Mouse (Mus musculus) stomach, embryonic 16.5 days (tissue): ENCODE results near the gene Csnk1g1. TPM values are rescaled to one million over a fixed set of nuclear protein-coding genes. Genes with fewer than 3 reads are reported as not detected.

Experiments
- ATAC-seq: fragments of 200-750 bp; cut with Nextera tagmentation; 2 replicates; pipeline ENCODE4 v1.8.0; 2017; ENCODE audit warnings: moderate number of reproducible peaks, moderate TSS enrichment; ENCODE audit not compliant: insufficient read depth, low FRiP score
- H3K27ac ChIP-seq: fragments of 300-500 bp; sonication (generic); 2 replicates; pipeline ENCODE4 v1.5.1; 2014; ENCODE audit warnings: low read length
- H3K27me3 ChIP-seq: fragments of 300-500 bp; sonication (generic); 2 replicates; pipeline ENCODE4 v1.6.1; 2014; ENCODE audit warnings: low read length, control low read depth, mixed read lengths; ENCODE audit not compliant: control insufficient read depth, insufficient read depth
- H3K36me3 ChIP-seq: fragments of 300-500 bp; sonication (generic); 2 replicates; pipeline ENCODE4 v1.6.1; 2014; ENCODE audit warnings: low read length; ENCODE audit not compliant: control insufficient read depth, insufficient read depth
- H3K4me1 ChIP-seq: fragments of 300-500 bp; sonication (generic); 2 replicates; pipeline ENCODE4 v1.6.1; 2014; ENCODE audit warnings: low read length, control low read depth, mixed read lengths; ENCODE audit not compliant: control insufficient read depth, insufficient read depth
- H3K4me2 ChIP-seq: fragments of 300-500 bp; sonication (generic); 2 replicates; pipeline ENCODE4 v1.6.1; 2014; ENCODE audit warnings: low read depth, low read length, mixed read lengths
- H3K4me3 ChIP-seq: fragments of 300-500 bp; sonication (generic); replicated peaks from 2 replicates; pipeline ENCODE4 v1.5.1; 2014; ENCODE audit warnings: mild to moderate bottlenecking, low read length
- H3K9ac ChIP-seq: fragments of 300-500 bp; sonication (generic); 2 replicates; pipeline ENCODE4 v1.6.1; 2014; ENCODE audit warnings: low read length
- H3K9me3 ChIP-seq: fragments of 300-500 bp; sonication (generic); replicated peaks from 2 replicates; pipeline ENCODE4 v1.6.1; 2016; ENCODE audit warnings: low read length, control low read depth; ENCODE audit not compliant: control insufficient read depth
- WGBS: fragments of 180-500 bp; shearing (Covaris S2); extraction: QIAGEN DNeasy Blood & Tissue Kit; methylation state at CpG from one replicate; pipeline ENCODE4 v1.1.7; 2014; 5-methylcytosine and 5-hydroxymethylcytosine counted together
- polyA plus RNA-seq: library from polyadenylated mRNA; unstranded; fragments of >200 nt; fragmentation: Nextera tagmentation; extraction: Ambion mirVana; gene quantifications from 2 replicates; pipeline ENCODE4 v1.2.1, GENCODE M21; 2015

Gene Csnk1g1
- polyA plus RNA-seq, 1 experiment from 2014 or later: 13.1 TPM

DNA sequence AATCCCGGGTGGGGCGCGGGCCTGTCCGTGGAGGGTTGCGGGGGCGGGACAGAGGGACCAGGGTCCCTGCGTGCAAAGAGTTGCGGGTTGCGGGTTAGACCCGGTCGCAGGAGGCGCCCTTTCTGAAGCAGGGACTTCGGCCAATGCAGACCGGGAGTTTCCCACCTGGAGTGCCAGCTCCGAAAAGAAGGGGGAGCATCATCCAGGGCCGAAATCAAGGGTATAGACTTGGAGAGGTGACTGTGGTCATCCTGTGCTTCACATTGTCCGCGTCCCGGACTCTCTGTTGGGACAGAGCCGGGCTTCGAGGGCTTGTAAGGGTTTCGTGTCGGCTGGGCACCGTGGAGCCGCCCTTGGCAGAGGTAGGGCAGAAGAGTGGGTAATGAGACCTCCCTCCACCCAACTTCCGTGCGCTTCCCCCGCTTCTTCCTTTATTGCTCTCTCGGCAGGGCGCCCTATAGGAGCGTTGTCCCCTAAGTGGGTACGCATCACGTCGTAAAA is 627 bp downstream of the Csnk1g1 start:
- no peak; the same call in 1 of the 2 replicates for ATAC-seq
- Histone ChIP-seq H3K4me3 (peak overlapping the region; percentile 95), H3K4me1 (peaks cover 5% of the 10 kb centered on the region; the same call in 1 of the 2 replicates), H3K36me3 (no peaks in the 10 kb centered on the region), H3K27me3 (no peaks in the 10 kb centered on the region), H3K9me3 (no peaks in the 10 kb centered on the region), H3K27ac (peak overlapping the region; percentile 92), H3K9ac (peak overlapping the region; percentile 87), H3K4me2 (peak overlapping the region; percentile 85)
- WGBS: 0% methylated on average over 34 of the region's 34 CpGs

DNA sequence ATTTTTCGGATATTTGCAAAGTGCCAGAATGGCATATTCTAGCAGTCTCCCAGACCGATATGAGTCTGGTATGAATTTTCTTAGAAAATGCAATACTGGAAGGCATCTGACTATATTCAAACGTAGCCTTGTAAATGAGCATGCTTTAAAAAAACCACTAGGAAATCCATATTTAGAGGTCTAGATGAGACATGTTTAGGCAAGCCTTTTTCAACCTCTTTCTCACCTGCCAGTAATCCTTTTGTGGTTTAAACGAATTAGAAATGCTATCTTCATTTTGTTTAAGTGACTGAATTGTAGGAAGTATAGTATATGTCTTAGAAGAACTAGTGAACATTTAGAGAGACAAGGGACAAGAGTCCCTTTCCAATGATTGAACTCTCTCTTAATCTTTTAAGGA is 1.1 kb downstream of the Csnk1g1 start:
- Histone ChIP-seq H3K4me1 (peaks cover 5% of the 10 kb centered on the region; the same call in 1 of the 2 replicates), H3K4me3 (peak overlapping the region; percentile 95), H3K9me3 (no peaks in the 10 kb centered on the region), H3K27me3 (no peaks in the 10 kb centered on the region), H3K27ac (peak overlapping the region; percentile 92), H3K36me3 (no peaks in the 10 kb centered on the region), H3K9ac (peak overlapping the region; percentile 87), H3K4me2 (peak overlapping the region; percentile 85)
- WGBS: 5% methylated on average over 4 of the region's 4 CpGs
- ATAC-seq: no peak

DNA sequence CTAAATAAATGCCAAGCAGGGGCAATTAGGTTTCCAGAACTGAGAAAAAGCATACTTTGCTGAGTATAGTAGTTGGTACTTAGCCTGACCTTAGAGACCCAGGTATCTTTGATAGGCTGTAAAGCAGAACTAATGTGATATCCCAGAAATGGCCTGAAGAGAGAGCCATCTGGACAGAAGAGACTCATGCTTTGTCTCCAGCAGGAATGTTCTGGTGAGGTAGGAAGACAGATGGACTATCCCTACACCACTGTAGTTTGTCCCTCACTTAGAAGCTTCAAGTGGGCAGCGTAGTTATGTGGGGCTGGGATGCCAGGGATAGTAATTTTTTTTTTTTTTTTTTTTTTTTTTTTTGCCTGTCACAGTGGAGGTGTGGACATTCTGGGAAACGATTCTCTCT is 5.3 kb downstream of the Csnk1g1 start:
- Histone ChIP-seq H3K27ac (no peak overlapping the region), H3K4me1 (peaks cover 2% of the 10 kb centered on the region; the same call in 1 of the 2 replicates), H3K4me2 (no peak overlapping the region), H3K36me3 (no peaks in the 10 kb centered on the region), H3K9me3 (no peaks in the 10 kb centered on the region), H3K4me3 (no peak overlapping the region), H3K27me3 (no peaks in the 10 kb centered on the region), H3K9ac (no peak overlapping the region)
- WGBS: 76% methylated on average over 2 of the region's 2 CpGs
- no peak for ATAC-seq

DNA sequence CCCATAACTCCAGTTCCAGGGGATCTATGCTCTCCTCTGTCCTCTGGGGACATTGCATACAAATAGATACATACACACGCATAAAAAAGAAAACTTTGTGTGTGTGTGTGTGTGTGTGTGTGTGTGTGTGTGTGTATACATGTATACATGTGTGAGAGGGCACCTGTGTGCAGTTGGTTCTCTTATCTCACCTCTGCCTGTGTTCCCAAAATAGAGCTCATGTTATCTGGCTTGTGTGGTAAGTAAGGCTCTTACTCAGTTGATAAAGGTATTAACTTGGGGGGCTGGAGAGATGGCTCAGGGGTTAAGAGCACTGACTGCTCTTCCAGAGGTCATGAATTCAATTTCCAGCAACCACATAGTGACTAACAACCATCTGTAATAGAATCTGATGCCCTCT is 8.3 kb downstream of the Csnk1g1 start:
- Histone ChIP-seq H3K27me3 (no peaks in the 10 kb centered on the region), H3K4me3 (no peak overlapping the region), H3K27ac (no peak overlapping the region), H3K9me3 (no peaks in the 10 kb centered on the region), H3K4me1 (no peaks in the 10 kb centered on the region), H3K36me3 (no peaks in the 10 kb centered on the region), H3K4me2 (no peak overlapping the region), H3K9ac (no peak overlapping the region)
- 86% methylated on average over 1 of the region's 1 CpGs for WGBS
- no peak for ATAC-seq

DNA sequence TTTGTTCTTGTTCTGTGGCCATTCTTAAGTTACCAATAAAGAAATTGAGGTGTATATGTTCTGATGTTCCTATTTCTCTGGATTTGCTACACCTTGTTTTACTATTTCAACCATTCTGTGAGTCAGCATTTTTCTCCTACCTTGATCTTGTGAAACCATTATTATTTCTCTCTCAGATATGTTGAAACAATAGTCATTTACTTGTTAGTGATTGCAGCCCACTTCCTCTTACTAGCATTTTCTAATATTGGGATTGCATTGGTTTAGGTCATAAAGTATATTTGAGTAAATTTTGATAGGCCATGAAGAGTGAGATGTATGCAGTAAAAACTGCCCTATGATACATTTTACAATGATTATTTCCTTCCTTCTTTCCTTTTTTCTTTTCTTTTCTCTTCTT is 19.7 kb downstream of the Csnk1g1 start:
- no peak for ATAC-seq
- H3K36me3 ChIP-seq: no peaks in the 10 kb centered on the region
- no peaks in the 10 kb centered on the region for H3K9me3 ChIP-seq
- no peaks in the 10 kb centered on the region for H3K4me1 ChIP-seq
- H3K27ac ChIP-seq: no peak overlapping the region
- no peaks in the 10 kb centered on the region for H3K27me3 ChIP-seq
- H3K4me3 ChIP-seq: no peak overlapping the region
- H3K9ac ChIP-seq: no peak overlapping the region
- no peak overlapping the region for H3K4me2 ChIP-seq

DNA sequence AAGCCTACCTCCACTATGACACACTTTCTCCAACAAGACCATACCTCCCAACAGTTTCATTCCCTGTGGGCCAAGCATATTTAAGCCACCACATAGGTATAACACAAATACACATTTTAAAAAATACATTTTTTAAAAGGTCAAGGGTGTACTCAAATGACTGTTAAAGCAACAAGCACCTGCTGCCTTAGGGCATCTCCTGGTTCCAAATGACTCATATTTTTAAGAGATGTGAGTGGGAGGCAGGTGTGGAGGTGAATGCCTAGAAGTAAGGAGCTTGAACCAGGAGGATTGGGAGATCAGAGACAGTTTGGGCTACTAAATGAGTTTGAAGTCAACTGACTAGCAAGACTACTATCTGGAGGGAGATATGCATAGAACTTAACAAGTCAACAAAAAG is 21.1 kb downstream of the Csnk1g1 start:
- Histone ChIP-seq H3K27me3 (no peaks in the 10 kb centered on the region), H3K4me1 (no peaks in the 10 kb centered on the region), H3K9ac (no peak overlapping the region), H3K4me2 (no peak overlapping the region), H3K4me3 (no peak overlapping the region), H3K27ac (no peak overlapping the region), H3K36me3 (no peaks in the 10 kb centered on the region), H3K9me3 (no peaks in the 10 kb centered on the region)
- ATAC-seq: no peak

DNA sequence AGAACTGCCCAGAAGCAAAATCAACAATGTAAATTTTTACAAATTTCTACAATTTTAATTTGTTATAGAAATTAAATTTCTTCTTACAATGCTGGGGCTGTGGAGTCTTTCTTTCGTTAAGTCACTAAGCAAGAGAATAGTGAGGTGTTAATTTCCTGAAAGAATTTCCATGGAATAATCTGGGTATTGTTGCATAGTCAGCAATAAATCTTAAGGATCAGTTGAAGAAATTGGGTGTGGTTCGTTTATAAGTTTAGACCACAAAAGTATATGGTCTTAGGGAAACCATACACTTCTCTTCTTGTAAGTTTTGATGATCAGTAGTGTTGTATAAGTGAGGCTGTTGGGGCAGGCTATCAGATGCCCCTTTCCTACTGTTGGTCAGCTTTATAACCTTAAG is 28.8 kb downstream of the Csnk1g1 start:
- Histone ChIP-seq H3K27me3 (no peaks in the 10 kb centered on the region), H3K27ac (no peak overlapping the region), H3K36me3 (no peaks in the 10 kb centered on the region), H3K4me2 (no peak overlapping the region), H3K4me3 (no peak overlapping the region), H3K9ac (no peak overlapping the region), H3K9me3 (no peaks in the 10 kb centered on the region), H3K4me1 (no peaks in the 10 kb centered on the region)
- 87% methylated on average over 2 of the region's 2 CpGs for WGBS
- no peak for ATAC-seq

DNA sequence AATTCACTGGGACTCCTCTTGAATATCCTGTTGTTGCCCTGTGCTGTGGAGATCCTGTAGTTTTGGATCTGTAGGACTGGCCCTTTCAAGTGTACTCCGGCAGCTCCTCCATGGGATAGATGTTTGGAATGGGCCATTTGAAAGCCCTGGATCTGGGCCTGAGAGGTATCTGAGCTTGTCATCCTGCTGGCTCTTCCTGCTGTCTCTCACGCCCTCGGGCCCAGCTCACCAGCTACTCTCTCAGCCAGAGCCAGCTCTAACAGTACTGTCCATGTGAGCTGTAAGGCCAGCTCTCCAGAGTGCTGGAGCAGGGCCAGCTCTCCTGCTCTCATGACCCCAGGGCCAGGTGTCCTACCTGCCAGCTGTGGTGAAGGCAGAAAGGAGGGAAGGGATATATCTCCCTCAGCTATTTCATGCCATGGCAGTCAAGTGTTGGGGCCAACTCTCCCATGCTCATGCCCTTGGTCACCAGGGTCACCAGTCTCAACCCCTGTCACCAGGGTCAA is 42.4 kb downstream of the Csnk1g1 start:
- WGBS: 78% methylated on average over 3 of the region's 3 CpGs

DNA sequence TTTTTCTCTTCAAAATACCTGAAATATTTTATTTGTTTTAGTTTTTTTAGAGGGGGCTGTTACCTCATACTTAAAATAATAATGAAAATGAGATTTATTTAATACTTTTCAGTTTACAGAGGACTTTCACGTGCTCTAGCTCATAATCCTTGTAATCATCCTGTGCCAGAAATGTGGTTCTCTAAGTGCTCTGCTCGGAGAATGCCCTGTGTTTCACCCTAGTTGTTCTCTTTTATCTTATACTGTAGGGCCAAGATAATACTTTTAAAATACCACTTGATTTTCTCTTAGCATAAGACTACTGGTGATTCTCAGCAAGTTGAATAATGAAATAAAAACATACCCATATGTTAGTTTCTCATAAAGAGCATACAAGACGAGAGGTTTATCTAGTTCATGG is 61.3 kb downstream of the Csnk1g1 start:
- H3K36me3 ChIP-seq: no peaks in the 10 kb centered on the region
- H3K27ac ChIP-seq: no peak overlapping the region
- 62% methylated on average over 3 of the region's 3 CpGs for WGBS
- H3K4me1 ChIP-seq: no peaks in the 10 kb centered on the region
- H3K9ac ChIP-seq: no peak overlapping the region
- no peaks in the 10 kb centered on the region for H3K9me3 ChIP-seq
- no peak for ATAC-seq
- no peaks in the 10 kb centered on the region for H3K27me3 ChIP-seq
- H3K4me2 ChIP-seq: no peak overlapping the region
- no peak overlapping the region for H3K4me3 ChIP-seq

More for the DNA sequence above, 42.4 kb downstream of the Csnk1g1 start:
- Histone ChIP-seq H3K4me1 (no peaks in the 10 kb centered on the region), H3K9me3 (no peaks in the 10 kb centered on the region), H3K27ac (no peak overlapping the region), H3K36me3 (0 out of 2 replicates have a peak, but pooled peaks cover 6% of the 10 kb centered on the region), H3K27me3 (no peaks in the 10 kb centered on the region), H3K4me2 (no peak overlapping the region), H3K9ac (no peak overlapping the region), H3K4me3 (no peak overlapping the region)
- no peak for ATAC-seq
